Mouse (Mus musculus) lung, embryonic 15.5 days (tissue): ENCODE measurements around the gene Shank1. TPM values are rescaled to one million over a fixed set of nuclear protein-coding genes. Genes with fewer than 3 reads are reported as not detected.

Experiments
- ATAC-seq: fragments of 200-750 bp; cut with Nextera tagmentation; 2 replicates; pipeline ENCODE4 v1.8.0; 2017; ENCODE audit warnings: moderate number of reproducible peaks, borderline replicate concordance; ENCODE audit not compliant: low FRiP score, low TSS enrichment; ENCODE audit errors: extremely low read depth
- H3K27ac ChIP-seq: fragments of 300-500 bp; sonication (generic); 2 replicates; pipeline ENCODE4 v1.5.1; 2015; ENCODE audit warnings: moderate library complexity, mild to moderate bottlenecking, inconsistent platforms
- H3K27me3 ChIP-seq: fragments of 300-500 bp; sonication (generic); 2 replicates; pipeline ENCODE4 v1.6.1; 2015; ENCODE audit warnings: inconsistent platforms
- H3K36me3 ChIP-seq: fragments of 300-500 bp; sonication (generic); 2 replicates; pipeline ENCODE4 v1.6.1; 2015; ENCODE audit warnings: inconsistent platforms
- H3K4me1 ChIP-seq: fragments of 300-500 bp; sonication (generic); 2 replicates; pipeline ENCODE4 v1.6.1; 2015; ENCODE audit warnings: inconsistent platforms
- H3K4me2 ChIP-seq: fragments of 300-500 bp; sonication (generic); 2 replicates; pipeline ENCODE4 v1.6.1; 2015; ENCODE audit warnings: inconsistent platforms, mild to moderate bottlenecking, moderate library complexity
- H3K4me3 ChIP-seq: fragments of 300-500 bp; sonication (generic); 2 replicates; pipeline ENCODE4 v1.5.1; 2015; ENCODE audit warnings: mild to moderate bottlenecking, inconsistent platforms
- H3K9ac ChIP-seq: fragments of 300-500 bp; sonication (generic); 2 replicates; pipeline ENCODE4 v1.6.1; 2015; ENCODE audit warnings: inconsistent platforms
- H3K9me3 ChIP-seq: fragments of 300-500 bp; sonication (generic); 2 replicates; pipeline ENCODE4 v1.6.1; 2016; ENCODE audit warnings: inconsistent platforms
- WGBS: fragments of 180-500 bp; shearing (Covaris S2); methylation state at CpG from one replicate; pipeline ENCODE4 v1.1.7; 2015; 5-methylcytosine and 5-hydroxymethylcytosine counted together
- polyA plus RNA-seq: library from polyadenylated mRNA; unstranded; fragments of >200 nt; fragmentation: Nextera tagmentation; extraction: Ambion mirVana; gene quantifications from 2 replicates; pipeline ENCODE4 v1.2.1, GENCODE M21; 2015

Gene Shank1
- polyA plus RNA-seq, 1 experiment from 2014 or later, result 1.1 TPM

DNA sequence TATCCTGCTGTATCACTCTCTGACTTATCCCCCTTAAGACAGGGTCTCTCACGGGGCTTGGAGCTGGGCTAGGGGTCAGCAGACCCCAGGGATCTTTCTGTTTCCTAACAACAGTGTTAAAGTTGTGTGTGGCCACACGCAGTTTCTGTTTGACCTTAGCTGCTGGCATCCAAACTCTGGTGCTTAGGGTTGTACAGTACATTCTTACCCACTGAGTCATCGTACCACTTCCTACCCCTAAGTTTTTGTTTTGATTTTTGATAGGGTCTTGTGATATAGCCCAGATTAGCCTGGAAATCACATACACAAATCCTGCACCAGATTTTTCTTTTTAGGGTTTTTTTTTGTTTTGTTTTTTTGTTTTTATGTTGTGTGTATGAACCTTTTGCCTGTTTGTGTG is 22.3 kb downstream of the Shank1 start:
- whole genome bisulfite sequencing, result 53% methylated on average over 3 of the region's 3 CpGs
- Histone ChIP-seq H3K4me2 (no peak overlapping the region), H3K4me1 (peaks cover 6% of the 10 kb centered on the region; the same call in 1 of the 2 replicates), H3K27ac (no peak overlapping the region), H3K36me3 (no peaks in the 10 kb centered on the region), H3K27me3 (peaks cover 39% of the 10 kb centered on the region), H3K9ac (no peak overlapping the region), H3K9me3 (no peaks in the 10 kb centered on the region), H3K4me3 (no peak overlapping the region)
- ATAC-seq, result no peak

DNA sequence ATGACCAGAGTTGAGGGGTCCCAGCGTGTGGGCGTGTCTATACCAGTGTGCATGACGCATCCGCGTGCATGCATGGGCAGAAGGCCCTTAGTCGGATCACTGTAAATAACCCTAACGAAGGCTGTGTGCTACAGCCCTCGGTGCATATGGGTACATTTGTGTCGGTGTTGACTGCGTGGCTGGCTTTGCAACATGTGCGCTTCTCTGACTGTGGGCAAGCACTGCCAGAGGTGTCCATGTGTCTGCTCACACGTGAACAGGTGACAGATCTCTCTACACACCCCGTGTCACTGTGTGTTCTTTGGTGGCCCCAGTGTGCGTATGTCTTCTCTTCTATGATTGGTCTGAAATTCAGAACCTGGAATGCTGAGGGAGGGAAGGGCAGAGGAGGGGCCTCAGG is 24.1 kb downstream of the Shank1 start:
- H3K4me2 ChIP-seq, result no peak overlapping the region
- no peak overlapping the region for H3K9ac ChIP-seq
- H3K9me3 ChIP-seq, result no peaks in the 10 kb centered on the region
- no peak overlapping the region for H3K27ac ChIP-seq
- no peaks in the 10 kb centered on the region for H3K36me3 ChIP-seq
- no peak overlapping the region for H3K4me3 ChIP-seq
- 54% methylated on average over 14 of the region's 14 CpGs for WGBS
- H3K27me3 ChIP-seq, result peaks cover 57% of the 10 kb centered on the region
- no peak for ATAC-seq
- H3K4me1 ChIP-seq, result peaks cover 6% of the 10 kb centered on the region; the same call in 1 of the 2 replicates

DNA sequence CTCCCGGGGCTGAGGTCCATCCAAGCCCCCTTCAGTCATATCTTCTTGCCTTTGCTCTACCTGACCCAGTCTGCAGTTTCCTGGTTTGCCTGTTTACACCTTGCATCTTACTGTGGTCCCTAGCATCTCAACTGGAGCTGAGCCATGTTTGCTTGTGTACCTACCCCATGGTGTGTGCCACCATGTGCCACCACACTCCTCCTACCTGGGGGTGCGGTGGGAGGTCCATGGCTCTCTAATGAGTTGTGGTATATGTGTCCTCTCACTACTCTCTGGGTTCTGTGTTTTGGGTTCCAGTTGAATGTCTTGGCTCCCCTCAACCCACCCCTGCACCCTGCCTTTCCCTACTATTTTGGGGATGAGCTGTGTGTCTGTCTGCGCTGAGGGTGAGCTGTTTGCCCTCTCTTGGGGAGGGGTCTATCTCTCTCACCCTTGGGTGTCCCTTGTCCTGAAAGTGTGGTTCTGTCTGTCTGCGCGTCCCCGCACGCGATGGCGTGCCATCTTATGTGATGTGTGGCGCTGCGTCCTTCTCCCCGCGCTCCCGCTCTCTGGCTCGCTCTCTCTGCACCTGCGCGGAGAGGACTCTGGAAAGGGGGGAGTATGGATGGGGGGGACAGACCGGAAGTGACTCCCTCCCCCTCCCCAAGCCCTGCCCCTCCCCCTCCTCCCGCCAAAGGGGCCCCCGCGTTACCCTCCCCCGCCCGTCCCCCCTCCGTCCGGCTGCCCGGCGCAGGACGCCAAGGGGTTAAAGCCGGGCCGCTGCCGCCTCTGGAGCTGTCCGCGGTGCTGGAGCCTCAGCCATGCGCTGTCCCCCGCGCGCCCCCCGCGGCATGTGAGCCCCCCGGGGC is 25.2 kb downstream of the Shank1 start:
- 0 out of 2 replicates have a peak, but pooled peaks have one; percentile 24 for ATAC-seq
- Histone ChIP-seq H3K27ac (no peak overlapping the region), H3K36me3 (no peaks in the 10 kb centered on the region), H3K4me1 (peaks cover 6% of the 10 kb centered on the region; the same call in 1 of the 2 replicates), H3K4me2 (peak overlapping the region; percentile 58), H3K4me3 (peak overlapping the region; percentile 34), H3K27me3 (peaks cover 62% of the 10 kb centered on the region), H3K9ac (no peak overlapping the region), H3K9me3 (no peaks in the 10 kb centered on the region)
- WGBS, result 6% methylated on average over 14 of the region's 40 CpGs

DNA sequence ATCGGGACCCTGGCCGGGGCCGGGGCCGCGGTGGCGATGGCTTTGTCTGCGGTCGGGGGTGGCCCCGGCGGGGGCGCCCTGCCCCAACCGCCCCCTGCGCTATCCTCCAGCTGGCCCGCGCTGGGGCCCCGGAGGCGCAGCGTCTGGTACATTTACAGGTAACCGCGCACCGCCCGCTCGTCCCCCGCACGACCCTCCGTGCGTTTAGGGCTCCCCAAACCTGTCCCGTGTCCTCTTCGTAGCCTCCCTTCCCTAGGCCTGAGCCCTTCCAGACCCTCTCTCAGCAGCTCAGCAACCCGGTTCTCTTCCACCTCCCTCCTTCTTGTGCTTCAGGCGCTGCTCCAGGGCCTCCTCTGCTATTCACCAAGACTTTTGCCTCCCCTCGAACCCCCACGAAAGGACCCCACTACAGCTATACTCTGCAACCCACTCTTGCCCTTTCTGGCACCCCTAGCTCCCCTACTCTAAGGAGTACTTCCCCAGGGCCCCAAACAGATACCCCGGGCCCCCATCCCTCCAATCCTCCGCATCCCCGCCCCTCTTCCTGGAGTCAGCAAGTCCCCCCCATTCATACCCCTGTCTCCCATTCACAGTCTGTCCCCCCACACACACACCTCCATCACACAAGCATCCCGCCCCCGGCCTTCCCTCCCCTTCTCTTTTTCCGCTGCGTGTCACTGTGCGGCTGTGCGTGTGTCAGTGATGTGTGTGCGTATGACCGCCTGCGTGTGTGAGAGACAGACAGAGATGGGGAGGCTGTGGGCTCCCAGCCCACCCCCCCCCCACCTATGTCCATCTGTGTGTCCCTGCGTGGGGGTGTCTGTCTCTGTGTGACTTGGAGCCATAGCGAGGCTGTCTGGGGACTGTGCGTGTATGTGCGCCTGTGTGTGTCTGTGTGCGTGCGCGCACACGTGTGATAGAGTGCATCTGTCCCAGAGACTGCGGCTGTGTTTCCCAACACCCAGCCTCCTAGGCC is 26.3 kb downstream of the Shank1 start:
- Histone ChIP-seq H3K9me3 (no peaks in the 10 kb centered on the region), H3K4me2 (peak overlapping the region; percentile 58), H3K4me3 (peak overlapping the region; percentile 34), H3K4me1 (peaks cover 6% of the 10 kb centered on the region; the same call in 1 of the 2 replicates), H3K9ac (no peak overlapping the region), H3K36me3 (no peaks in the 10 kb centered on the region), H3K27me3 (peaks cover 62% of the 10 kb centered on the region), H3K27ac (no peak overlapping the region)
- 5% methylated on average over 41 of the region's 54 CpGs for WGBS
- no peak for ATAC-seq

DNA sequence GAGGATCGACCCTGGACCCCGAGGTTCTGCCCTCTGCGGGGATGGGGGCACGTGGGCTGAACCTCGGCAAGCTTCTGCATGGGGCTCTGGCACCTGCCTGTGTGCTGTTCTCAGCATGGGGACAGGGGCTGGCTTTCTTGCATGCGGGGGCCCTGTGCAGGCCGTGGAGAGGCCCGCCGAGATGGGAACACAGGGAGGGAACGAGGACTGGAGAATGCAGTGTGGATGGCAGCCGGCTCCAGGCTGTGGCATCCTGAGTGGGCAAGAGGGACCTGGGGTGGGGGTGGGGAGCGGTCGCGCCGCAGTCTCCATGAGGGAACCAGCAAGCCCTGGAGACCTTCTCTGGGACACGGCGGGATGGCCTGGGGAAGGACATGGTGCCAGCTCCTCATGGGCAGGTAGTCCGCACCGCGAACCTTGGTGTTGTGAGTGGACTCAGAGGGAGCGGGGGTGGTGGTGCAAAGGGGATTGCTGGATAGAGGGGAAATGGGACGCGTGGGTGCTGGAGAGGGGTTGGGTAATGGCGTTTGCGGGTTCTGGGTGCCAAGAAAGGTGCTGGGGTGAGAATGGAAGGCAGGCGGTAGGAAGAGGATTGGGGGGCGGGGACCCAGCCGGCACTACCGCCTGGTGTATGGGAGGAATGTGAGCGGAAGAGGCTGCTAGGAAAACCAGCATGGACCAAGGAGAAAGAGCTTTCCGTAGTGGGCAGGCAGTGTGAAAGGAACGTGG is 27.2 kb downstream of the Shank1 start:
- 7% methylated on average over 32 of the region's 32 CpGs for WGBS
- H3K4me1 ChIP-seq, result peaks cover 6% of the 10 kb centered on the region; the same call in 1 of the 2 replicates
- ATAC-seq, result no peak
- no peak overlapping the region for H3K4me2 ChIP-seq
- H3K9ac ChIP-seq, result no peak overlapping the region
- no peak overlapping the region for H3K4me3 ChIP-seq
- no peak overlapping the region for H3K27ac ChIP-seq
- H3K36me3 ChIP-seq, result no peaks in the 10 kb centered on the region
- H3K27me3 ChIP-seq, result peaks cover 62% of the 10 kb centered on the region
- H3K9me3 ChIP-seq, result no peaks in the 10 kb centered on the region

DNA sequence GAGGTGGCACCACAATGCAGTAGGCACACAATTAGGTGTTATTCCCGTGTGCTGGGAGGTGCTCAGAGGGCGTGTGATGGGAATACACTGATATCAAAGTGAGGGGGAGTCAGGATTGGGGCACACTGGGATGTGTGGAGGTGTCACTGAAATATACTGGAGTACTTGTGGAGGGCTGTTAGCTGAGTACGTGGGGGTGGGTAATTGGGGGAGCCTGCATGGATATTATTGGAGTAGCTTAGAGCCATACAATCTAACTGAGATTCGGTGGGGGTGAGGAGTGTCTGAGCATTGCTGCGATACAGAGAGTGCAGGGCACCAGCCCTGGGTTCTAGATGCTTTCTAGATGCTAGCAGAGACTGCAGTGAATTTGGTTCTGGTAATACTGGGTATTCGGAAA is 30.2 kb downstream of the Shank1 start:
- Histone ChIP-seq H3K4me2 (no peak overlapping the region), H3K4me3 (no peak overlapping the region), H3K4me1 (peaks cover 10% of the 10 kb centered on the region; the same call in 1 of the 2 replicates), H3K9ac (no peak overlapping the region), H3K9me3 (no peaks in the 10 kb centered on the region), H3K27me3 (peaks cover 44% of the 10 kb centered on the region), H3K36me3 (no peaks in the 10 kb centered on the region), H3K27ac (no peak overlapping the region)
- WGBS, result 56% methylated on average over 6 of the region's 6 CpGs
- ATAC-seq, result no peak

DNA sequence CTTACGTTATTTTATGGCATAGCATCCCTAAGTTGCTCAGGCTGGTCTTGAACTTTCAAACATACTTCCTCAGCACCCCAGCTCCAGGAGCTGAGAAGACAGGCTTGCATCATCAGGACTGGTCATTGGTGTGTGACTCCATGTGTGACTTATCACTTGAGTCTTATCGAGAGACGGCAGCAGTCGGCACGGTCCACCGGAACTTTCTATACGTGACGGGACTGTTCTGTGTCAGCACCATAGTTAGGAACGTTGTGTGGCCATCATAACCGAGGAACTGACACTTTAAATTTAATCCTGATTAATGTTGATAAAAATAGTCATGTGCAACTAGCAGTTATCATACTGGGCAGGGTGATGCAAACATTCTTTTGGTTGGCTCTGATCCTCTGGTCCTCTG is 31.1 kb downstream of the Shank1 start:
- no peak overlapping the region for H3K9ac ChIP-seq
- no peak overlapping the region for H3K4me3 ChIP-seq
- ATAC-seq, result no peak
- no peak overlapping the region for H3K27ac ChIP-seq
- H3K27me3 ChIP-seq, result peaks cover 35% of the 10 kb centered on the region
- no peaks in the 10 kb centered on the region for H3K9me3 ChIP-seq
- no peak overlapping the region for H3K4me2 ChIP-seq
- peaks cover 5% of the 10 kb centered on the region; the same call in 1 of the 2 replicates for H3K4me1 ChIP-seq
- WGBS, result 65% methylated on average over 10 of the region's 10 CpGs
- no peaks in the 10 kb centered on the region for H3K36me3 ChIP-seq

DNA sequence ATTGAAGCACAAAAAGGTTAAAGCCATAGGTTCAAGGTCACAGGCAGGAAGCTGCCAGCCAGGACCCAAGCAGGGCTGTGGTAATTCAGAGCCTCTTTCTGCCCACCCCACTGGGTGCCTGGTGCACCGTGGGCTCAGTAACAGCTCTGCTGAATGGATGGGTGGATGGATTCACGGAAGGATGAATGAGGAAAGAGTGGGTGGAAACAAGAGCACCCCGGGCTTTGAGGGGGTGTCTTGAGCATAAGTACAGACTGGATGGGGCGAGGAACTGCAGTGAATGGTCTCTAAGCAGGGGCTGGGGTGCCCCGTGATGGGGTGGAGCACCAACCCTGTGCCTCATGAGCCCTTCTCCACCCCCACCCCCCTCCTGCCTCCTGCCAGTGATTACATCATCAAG is 31.7 kb downstream of the Shank1 start:
- H3K9ac ChIP-seq, result no peak overlapping the region
- H3K36me3 ChIP-seq, result no peaks in the 10 kb centered on the region
- H3K27me3 ChIP-seq, result peaks cover 29% of the 10 kb centered on the region
- no peak overlapping the region for H3K4me3 ChIP-seq
- H3K4me1 ChIP-seq, result peaks cover 4% of the 10 kb centered on the region; the same call in 1 of the 2 replicates
- no peak overlapping the region for H3K27ac ChIP-seq
- no peaks in the 10 kb centered on the region for H3K9me3 ChIP-seq
- no peak overlapping the region for H3K4me2 ChIP-seq
- WGBS, result 65% methylated on average over 5 of the region's 5 CpGs
- no peak for ATAC-seq

DNA sequence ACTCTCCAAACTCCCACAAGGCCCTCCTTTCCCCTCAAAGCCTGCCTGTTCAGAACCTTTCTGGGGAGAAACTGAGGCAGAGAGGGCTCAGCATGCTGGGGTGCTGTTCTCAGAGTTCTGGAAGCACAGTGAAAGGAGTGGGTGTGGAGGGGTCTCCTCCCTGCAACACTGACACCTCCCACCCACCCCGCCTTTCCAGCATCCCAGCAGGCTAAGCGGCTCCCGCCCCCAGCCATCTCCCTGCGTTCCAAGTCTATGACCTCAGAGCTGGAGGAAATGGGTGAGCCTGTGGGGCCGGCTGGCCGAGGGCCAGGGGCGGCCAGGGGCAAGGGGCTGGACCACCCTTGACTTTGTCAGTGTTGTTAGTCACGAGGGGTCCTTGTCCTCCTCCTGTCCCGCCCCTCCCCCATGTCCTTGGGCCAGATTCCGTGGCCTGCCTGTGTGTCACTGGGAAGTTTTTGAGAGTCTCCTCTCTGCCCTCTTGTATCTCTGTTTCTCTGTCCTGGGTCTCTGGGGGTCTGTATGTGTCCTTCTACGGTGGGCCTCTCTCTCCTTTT is 33.5 kb downstream of the Shank1 start:
- Histone ChIP-seq H3K36me3 (no peaks in the 10 kb centered on the region), H3K27ac (no peak overlapping the region), H3K9me3 (no peaks in the 10 kb centered on the region), H3K4me1 (peaks cover 4% of the 10 kb centered on the region; the same call in 1 of the 2 replicates), H3K27me3 (peaks cover 15% of the 10 kb centered on the region), H3K4me3 (no peak overlapping the region), H3K9ac (no peak overlapping the region), H3K4me2 (peak overlapping the region; percentile 9; the same call in 1 of the 2 replicates)
- ATAC-seq, result peak; percentile 43; the same call in 1 of the 2 replicates
- 15% methylated on average over 11 of the region's 11 CpGs for WGBS

DNA sequence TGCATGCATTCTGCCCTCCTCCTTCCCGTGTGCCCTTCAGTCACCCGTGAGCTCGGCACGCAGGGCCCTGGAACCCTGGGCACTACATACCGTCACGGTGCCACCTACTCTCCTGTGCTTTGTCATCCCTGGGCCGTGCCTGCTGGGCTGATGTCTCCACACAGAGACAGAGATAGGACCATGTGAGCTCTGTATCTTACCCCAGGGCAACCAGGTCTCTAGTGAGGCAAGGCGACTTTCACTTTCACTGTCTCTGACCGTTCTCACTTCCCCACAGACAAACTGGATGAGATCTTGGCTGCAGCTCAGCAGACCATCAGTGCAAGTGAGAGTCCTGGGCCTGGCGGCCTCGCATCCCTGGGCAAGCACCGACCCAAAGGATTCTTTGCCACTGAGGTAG is 34.6 kb downstream of the Shank1 start:
- Histone ChIP-seq H3K27me3 (peaks cover 8% of the 10 kb centered on the region), H3K4me3 (no peak overlapping the region), H3K9ac (no peak overlapping the region), H3K36me3 (no peaks in the 10 kb centered on the region), H3K4me1 (peaks cover 4% of the 10 kb centered on the region; the same call in 1 of the 2 replicates), H3K27ac (no peak overlapping the region), H3K4me2 (no peak overlapping the region), H3K9me3 (no peaks in the 10 kb centered on the region)
- no peak for ATAC-seq
- 60% methylated on average over 12 of the region's 12 CpGs for WGBS

DNA sequence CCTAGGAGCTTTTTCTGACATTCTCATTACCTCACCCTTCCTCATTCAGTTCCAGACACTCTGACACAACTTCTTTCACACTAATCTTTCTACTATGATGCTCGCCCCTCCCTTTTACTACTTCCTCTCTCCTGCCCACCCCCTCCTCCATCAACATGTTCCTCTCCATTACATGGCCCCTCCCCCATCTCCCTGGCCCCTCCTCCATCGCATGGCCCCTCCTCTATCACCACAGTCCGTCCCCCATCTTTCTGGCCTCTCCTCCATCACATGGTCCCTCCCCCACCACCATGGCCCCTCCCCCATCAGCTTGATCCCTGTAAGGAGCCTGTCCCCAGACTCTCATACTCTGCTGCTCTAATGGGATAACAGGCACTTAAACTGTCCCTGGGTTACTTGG is 39.0 kb downstream of the Shank1 start:
- Histone ChIP-seq H3K4me2 (no peak overlapping the region), H3K4me3 (no peak overlapping the region), H3K27me3 (peaks cover 50% of the 10 kb centered on the region), H3K36me3 (no peaks in the 10 kb centered on the region), H3K4me1 (peaks cover 31% of the 10 kb centered on the region), H3K9me3 (no peaks in the 10 kb centered on the region), H3K9ac (no peak overlapping the region), H3K27ac (no peak overlapping the region)
- WGBS, result 18% methylated on average over 3 of the region's 3 CpGs
- no peak for ATAC-seq
